Mouse (Mus musculus) urinary bladder, postnatal 10 days (tissue): ENCODE measurements around the gene Zfp710.

Experiments
- DNase-seq: peaks from one replicate; pipeline ENCODE4 v3.0.0; 2022; ENCODE audit warnings: low spot score

Gene Zfp710

GRCm38 (mm10) chr7:80057781-80058180 lies 33.2 kb downstream of the Zfp710 start:
- DNase-seq, result no peak

DNA sequence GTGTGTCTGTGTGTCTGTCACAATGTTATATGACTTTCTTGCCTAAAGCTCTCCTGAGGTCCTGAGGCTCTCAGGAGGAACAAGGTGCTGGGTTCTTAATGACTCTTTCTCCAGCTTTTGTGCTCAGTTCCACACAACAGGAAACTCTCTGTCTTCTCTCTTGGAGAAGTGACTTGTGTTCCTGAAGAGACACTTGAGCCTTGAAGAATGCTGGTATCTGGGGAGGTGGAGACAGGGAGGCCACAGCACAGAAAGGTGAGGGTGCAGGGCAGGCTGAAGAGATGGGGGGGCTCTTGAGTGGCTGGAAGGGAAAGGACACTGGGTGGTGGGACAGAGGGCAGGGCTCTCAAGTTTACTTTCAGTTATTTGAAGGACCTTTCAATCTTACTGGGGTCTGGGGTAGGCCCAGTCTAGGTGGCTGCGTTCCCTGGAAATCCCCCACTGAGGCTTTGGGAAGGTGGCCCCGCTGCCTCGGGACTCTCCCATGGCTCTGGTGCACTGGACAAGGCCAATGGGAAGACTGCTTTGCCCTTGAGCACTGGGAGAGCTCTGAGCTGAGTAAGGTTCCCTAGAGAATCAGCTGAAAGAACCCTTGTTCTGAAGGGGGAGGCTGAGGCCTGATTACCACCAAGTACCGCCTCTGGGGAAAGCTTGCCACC lies 33.9 kb downstream of the Zfp710 start:
- DNase-seq, result no peak

DNA sequence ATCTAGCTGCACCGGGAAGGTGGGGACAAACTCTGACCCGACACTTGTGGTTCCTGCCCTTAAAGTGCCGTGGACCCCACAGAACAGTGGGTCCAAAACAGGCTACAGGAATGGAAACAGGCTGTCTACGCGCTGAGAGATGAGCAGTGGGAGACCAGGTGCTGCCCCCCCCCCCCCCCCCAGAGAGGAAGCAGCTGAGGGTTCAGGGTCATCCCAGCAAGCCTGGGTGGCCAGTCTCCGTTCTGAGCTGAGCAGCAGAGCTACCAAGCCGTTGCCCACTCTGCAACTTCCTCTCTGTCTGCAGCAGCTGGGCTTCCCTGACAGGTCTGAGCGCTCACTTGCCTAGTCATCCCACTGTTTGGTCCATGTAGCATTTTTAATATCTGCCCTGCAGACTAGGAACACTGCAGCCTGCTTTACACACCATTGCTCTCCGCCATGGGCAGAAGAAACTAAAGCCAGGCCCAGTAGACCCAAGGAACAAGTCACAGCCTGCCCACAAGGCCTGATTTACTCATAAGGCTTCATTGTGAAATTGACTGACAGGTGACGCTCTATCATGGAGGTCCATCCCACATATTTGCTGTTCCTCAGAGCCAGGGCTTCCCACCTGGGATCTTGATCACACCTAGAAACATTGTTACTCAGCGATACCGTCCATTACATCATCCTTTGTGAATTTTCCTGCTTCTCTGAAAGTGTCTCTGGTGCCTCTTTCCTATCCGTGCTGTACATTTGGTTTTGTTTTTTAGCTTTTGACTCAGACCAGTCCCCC lies 34.6 kb downstream of the Zfp710 start:
- DNase-seq, result no peak

- no peak for DNase-seq
Observed at GRCm38 (mm10) chr7:80060012-80060778, 35.6 kb downstream of the Zfp710 start.

DNA sequence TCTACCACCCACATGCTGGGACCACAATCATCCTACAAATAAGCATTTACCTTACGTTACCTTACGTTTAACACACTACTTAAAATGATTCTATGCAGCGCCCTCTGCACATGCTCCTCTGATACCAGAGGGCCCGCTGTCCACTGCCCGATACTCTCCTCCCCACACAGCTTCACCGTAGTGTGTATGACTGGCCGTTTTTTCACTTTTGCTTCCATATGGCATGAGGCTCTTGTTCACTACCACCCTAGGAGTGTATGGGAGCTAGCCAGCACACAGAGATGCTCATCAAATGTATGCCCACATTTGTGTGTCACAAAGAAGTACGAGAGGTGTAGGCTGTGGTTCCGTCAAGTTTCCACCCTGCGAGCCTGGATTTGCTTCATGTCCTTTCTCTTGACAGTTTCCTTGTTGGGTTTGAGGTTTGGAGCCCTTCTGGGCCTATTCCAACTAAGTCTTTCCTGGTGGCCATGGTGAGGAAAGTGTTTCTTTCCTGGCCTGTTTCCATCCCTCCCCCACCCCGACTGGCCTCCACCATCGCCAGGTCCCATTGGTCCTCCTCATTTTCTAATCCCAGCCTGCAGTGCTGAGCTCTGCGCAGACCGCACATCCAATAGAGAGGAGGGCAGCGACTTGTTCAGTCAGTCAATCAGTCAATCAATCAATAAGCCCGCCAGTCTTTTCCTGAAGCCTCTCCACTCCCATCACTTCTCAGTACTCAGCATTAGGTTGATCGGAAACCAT lies 37.6 kb downstream of the Zfp710 start:
- DNase-seq, result no peak

- DNase-seq, result no peak
Observed at GRCm38 (mm10) chr7:80063244-80063643, 38.6 kb downstream of the Zfp710 start.

- DNase-seq, result no peak
Observed at GRCm38 (mm10) chr7:80063902-80064736, 39.5 kb downstream of the Zfp710 start.

- DNase-seq, result no peak
Observed at GRCm38 (mm10) chr7:80065250-80065649, 40.6 kb downstream of the Zfp710 start.

DNA sequence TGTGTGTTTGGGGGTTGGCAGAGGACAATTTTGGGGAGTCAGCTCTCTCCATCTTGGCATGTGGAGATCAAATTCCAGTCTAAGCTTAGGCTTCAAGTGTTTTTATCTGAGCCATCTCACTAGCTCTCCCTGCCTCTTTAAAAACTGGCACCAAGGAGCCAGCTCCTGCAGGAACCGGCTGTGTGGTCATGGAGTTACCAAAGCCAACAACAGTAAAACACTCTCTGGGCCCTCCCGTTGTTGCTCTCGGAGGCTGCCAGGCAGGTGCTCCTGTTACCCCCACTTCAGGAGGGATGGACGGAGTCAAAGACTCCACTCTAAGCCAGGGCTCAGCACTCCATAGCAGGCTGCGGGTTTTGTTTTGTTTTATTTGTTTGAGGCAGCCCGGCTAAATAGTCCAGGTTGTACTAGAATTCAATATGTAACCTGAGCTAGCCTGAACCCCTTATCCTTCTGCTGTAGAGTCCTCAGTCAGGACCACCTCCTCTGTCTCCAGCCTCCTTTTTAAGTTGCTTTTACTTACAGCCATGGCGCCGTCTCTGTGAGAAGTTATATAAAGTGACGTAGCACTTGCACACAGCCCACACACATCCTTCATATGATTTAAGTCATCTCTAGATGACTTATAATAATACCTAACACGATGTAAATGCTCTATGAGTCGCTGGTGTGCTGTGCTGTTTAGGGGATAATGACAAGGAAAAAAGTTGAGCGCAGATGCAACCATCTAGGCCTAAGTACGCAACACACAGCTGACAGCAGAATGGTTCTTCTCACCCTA lies 42.3 kb downstream of the Zfp710 start:
- DNase-seq, result no peak

DNA sequence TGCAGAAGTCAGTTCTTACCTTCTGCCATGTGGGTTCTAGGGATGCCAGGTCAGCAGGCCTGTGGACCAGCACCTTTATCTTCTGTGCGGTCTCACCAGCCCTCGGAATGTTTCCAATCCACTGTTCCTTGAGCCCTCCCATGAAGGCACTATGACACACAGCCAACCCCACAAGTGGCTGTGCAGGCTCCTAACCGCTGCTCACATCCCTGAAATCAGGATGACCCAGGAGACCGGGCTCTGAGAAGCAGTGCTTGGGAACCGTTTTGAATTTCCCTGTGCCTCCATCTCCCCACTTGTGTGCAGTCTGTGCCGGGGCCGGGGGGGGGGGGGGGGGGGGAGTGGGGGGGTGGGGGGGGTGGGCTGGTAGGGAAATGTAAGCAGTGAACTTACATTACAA lies 43.7 kb downstream of the Zfp710 start:
- DNase-seq, result no peak

GRCm38 (mm10) chr7:80069615-80070327 lies 45.2 kb downstream of the Zfp710 start:
- no peak for DNase-seq

- DNase-seq, result no peak
Observed at GRCm38 (mm10) chr7:80071209-80071608, 46.6 kb downstream of the Zfp710 start.

GRCm38 (mm10) chr7:80072297-80072696 lies 47.7 kb downstream of the Zfp710 start:
- DNase-seq, result no peak

DNA sequence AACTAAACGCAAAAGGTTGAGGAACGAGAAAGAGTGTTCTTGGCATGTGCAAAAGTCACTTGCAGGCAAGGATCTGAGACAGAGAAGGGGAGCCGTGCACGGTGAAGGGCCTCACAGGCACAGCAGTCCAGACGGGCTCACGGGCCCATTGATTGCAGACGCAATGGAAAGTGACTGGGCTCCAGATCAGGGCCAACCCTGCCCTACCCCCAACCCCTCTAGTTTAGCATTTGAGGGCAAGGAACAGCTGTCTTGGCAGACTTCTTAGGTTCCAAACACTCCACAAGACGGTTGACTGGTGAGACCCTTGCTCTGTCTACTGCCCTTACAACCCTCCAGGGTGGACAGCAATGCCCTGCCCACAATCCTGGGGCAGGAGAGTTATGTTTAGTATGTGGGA lies 48.9 kb downstream of the Zfp710 start:
- DNase-seq, result no peak

GRCm38 (mm10) chr7:80074921-80075441 lies 50.4 kb downstream of the Zfp710 start:
- DNase-seq, result no peak

- DNase-seq, result no peak
Observed at GRCm38 (mm10) chr7:80075946-80076583, 51.5 kb downstream of the Zfp710 start.

DNA sequence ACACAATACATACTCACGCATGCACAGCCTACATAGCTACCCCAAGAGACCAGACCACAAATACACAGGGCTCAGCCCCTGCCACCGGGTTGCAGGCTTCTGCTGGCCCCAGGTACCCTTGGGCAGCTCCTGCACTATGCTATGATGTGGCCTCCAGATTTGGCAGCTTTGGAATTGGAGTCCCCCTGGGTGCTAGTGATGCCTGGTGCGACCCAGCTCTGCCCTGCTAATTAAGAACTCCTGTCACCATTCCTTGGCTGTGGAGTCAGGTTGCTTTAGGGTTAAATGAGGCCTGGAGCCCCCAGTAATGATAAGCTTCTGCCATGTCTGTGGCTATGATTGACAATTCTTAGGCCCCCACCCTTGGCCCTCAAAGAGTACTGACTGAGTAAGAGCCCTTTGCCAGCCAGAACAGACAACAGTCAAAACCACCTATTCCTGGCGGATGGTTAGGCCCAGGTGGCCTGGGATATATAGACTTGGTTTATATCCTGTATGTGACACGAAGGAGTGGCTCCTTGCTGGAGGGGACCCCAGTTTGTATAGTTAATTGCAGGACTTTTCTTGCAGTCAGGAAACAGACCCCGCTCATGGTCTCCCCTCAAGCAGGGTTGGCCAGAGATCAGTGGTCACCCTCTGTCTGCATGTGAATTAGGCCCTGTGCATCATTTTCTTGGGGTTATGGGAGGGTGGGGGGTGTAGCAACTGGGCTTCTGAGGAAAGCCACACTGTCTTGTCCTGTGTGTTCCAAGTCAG lies 52.5 kb downstream of the Zfp710 start:
- DNase-seq, result no peak

- DNase-seq, result no peak
Observed at GRCm38 (mm10) chr7:80077801-80078200, 53.2 kb downstream of the Zfp710 start.
